ENCODE assay signal across 11 mouse cellular contexts in genomic region chr2:166887816-166888215, GRCm38 (mm10). TPM values are rescaled to one million over a fixed set of nuclear protein-coding genes. Genes with fewer than 3 reads are reported as not detected.
A peak's percentile ranks its signal among the peaks of the same experiment; 100 is the strongest.
DNase-seq lines count a peak whose midpoint lies in the region; ATAC-seq and TF ChIP-seq lines count a peak whose summit lies in the region.
"Had no signal": no experiment of that assay in that cellular context is flagged by ENCODE, and none has a peak within 500 bp of the region (broad histone marks: within the 10 kb centered on the region; RNA-seq: fewer than 3 reads in every experiment).

No protein-coding gene starts in this region.

- no peak overlapping the region for H3K27ac ChIP-seq in heart, adult 2 months
- no peak overlapping the region for H3K27ac ChIP-seq in intestine, postnatal 0 days (ENCODE audit: low read depth, low read length)
- H3K27ac ChIP-seq: heart, embryonic 13.5 days; neural tube, embryonic 13.5 days had no signal

- H3K4me2 ChIP-seq in intestine, postnatal 0 days (replicated peaks; ENCODE audit: low read depth): no peak overlapping the region
- H3K4me2 ChIP-seq: heart, embryonic 13.5 days; neural tube, embryonic 13.5 days had no signal

- H3K27me3 ChIP-seq in heart, adult 2 months (ENCODE audit: control insufficient read depth, insufficient read depth, low read length): no peaks in the 10 kb centered on the region
- no peaks in the 10 kb centered on the region for H3K27me3 ChIP-seq in intestine, postnatal 0 days (replicated peaks; ENCODE audit: control insufficient read depth, insufficient read depth, low read length)
- H3K27me3 ChIP-seq: heart, embryonic 13.5 days; neural tube, embryonic 13.5 days had no signal

- no peak overlapping the region for H3K4me3 ChIP-seq in heart, adult 2 months
- no peak overlapping the region for H3K4me3 ChIP-seq in intestine, postnatal 0 days (ENCODE audit: low read depth, low read length)
- H3K4me3 ChIP-seq: heart, embryonic 13.5 days; neural tube, embryonic 13.5 days had no signal

- 65% methylated on average over 11 of the region's 11 CpGs for WGBS in heart, adult 2 months
- WGBS in intestine, postnatal 0 days: 51% methylated on average over 11 of the region's 11 CpGs

- no peak for ATAC-seq in intestine, postnatal 0 days
- no peak; the same call in 1 of the 2 replicates for ATAC-seq in frontal cortex, adult (ENCODE audit: low TSS enrichment)

- H3K9ac ChIP-seq in heart, adult 2 months (ENCODE audit: low read depth, low read length): no peak overlapping the region
- no peak overlapping the region for H3K9ac ChIP-seq in intestine, postnatal 0 days (ENCODE audit: low read depth, low read length)
- H3K9ac ChIP-seq: heart, embryonic 13.5 days; neural tube, embryonic 13.5 days had no signal

- DNase-seq in heart, adult 2 months: no peak
- DNase-seq in heart, postnatal 14 days: no peak
- DNase-seq in thymus, postnatal 0 days (ENCODE audit: low spot score): peak; percentile 32
- DNase-seq in thymus, postnatal 10 days (ENCODE audit: low spot score in 2 of 2): no peak
- DNase-seq in thymus, postnatal 4 days: peak; percentile 57
- DNase-seq in lung, postnatal 10 days: no peak
- DNase-seq: cerebellum, postnatal 36 days had no signal

- no peaks in the 10 kb centered on the region for H3K9me3 ChIP-seq in intestine, postnatal 0 days (ENCODE audit: control insufficient read depth)
- H3K9me3 ChIP-seq: heart, embryonic 13.5 days; neural tube, embryonic 13.5 days had no signal

- intact Hi-C loops in heart, adult 2 months (cut with DNase I): no loop called here
- intact Hi-C loops in heart, postnatal 14 days (cut with DNase I): no loop called here

- TF ChIP-seq EP300 in heart, adult 2 months (IDR thresholded peaks at IDR 0.05; ENCODE audit: insufficient read depth, low read depth, low read length): no peak

- H3K79me2 ChIP-seq in heart, adult 2 months (replicated peaks; ENCODE audit: control insufficient read depth, insufficient read depth, low read length): no peaks in the 10 kb centered on the region

- TF ChIP-seq CTCF in heart, adult 2 months (IDR thresholded peaks at IDR 0.05): peak; percentile 21; the same call in 1 of the 2 replicates
- TF ChIP-seq CTCF in intestine, postnatal 0 days (IDR thresholded peaks at IDR 0.05; ENCODE audit: low read depth): peak; percentile 57

- H3K4me1 ChIP-seq in heart, adult 2 months (ENCODE audit: control insufficient read depth, insufficient read depth, low read length): no peaks in the 10 kb centered on the region
- H3K4me1 ChIP-seq in intestine, postnatal 0 days (replicated peaks; ENCODE audit: control insufficient read depth, insufficient read depth, low read length): no peaks in the 10 kb centered on the region
- H3K4me1 ChIP-seq: heart, embryonic 13.5 days; neural tube, embryonic 13.5 days had no signal

- H3K36me3 ChIP-seq in heart, adult 2 months (ENCODE audit: control insufficient read depth, insufficient read depth, low read length): no peaks in the 10 kb centered on the region
- H3K36me3 ChIP-seq in intestine, postnatal 0 days (ENCODE audit: control insufficient read depth, insufficient read depth): peaks cover 61% of the 10 kb centered on the region

- no peak for TF ChIP-seq POLR2A in heart, adult 2 months (IDR thresholded peaks at IDR 0.05; ENCODE audit: insufficient read depth, low read depth, low read length)

RNA-seq across cellular contexts. Expression of gene Cse1l, which starts 18.0 kb away (rescaled TPM):
- 10 to 100 TPM; 37.5 to 41.2 TPM for total RNA-seq in heart, adult 2 months (2021)
- polyA plus RNA-seq in heart, adult 2 months (2012; rRNA removed): 15.8 and 33.3 TPM in 2 replicates
- 10 to 100 TPM; 43.2 to 44.3 TPM for total RNA-seq in heart, postnatal 14 days (2021)
- polyA plus RNA-seq in thymus, postnatal 0 days (2015; fragmentation: Nextera tagmentation; extraction: Ambion mirVana): 76.2 and 85.0 TPM in 2 replicates
- polyA plus RNA-seq in intestine, postnatal 0 days (2015; fragmentation: Nextera tagmentation; extraction: Ambion mirVana): 20.8 and 22.1 TPM in 2 replicates

Comparison
In these comparisons a context has a peak if more than half of its experiments do, and no peak if none do; other contexts are left out.
1. DNase-seq: peak in thymus, postnatal 0 days (single experiment) and thymus, postnatal 4 days (single experiment); none in heart, adult 2 months (0 of 2), heart, postnatal 14 days (0 of 2), thymus, postnatal 10 days (0 of 2) and lung, postnatal 10 days (single experiment).